Mouse (Mus musculus) T-helper 2 cell (primary cell): Measurements from ENCODE around the gene Pfdn6.

ENCODE experiments used
- in situ Hi-C: fragments of 300-600 bp; cut with MboI, MseI; formaldehyde crosslinking; loops from one replicate; pipeline ENCODE4 v1.15.1; 2025; ENCODE audit warnings: high pct_unique_total_duplicates

The Pfdn6 gene

GRCm38 (mm10) chr17:33940206-33940805 lies at the start of gene Pfdn6, which contains the start of gene Wdr46:
Gene Pfdn6 (minus strand): TSS chr17:33940343.
Gene Wdr46 (plus strand): TSS chr17:33940660.
- in situ Hi-C loops: no loop called here

- in situ Hi-C loops: loop anchor here (25.0 kb wide), 1 partner anchor 1455 kb away; the partner anchor contains the start of gene H2-Q7
Observed at GRCm38 (mm10) chr17:33982136-33982535, 42.0 kb upstream of the Pfdn6 start.

GRCm38 (mm10) chr17:33981192-33981909 lies 41.2 kb upstream of the Pfdn6 start:
- in situ Hi-C loops: loop anchor here (25.0 kb wide), 1 partner anchor 1456 kb away; the partner anchor contains the start of gene H2-Q7

GRCm38 (mm10) chr17:33980181-33981035 lies 40.3 kb upstream of the Pfdn6 start:
- in situ Hi-C loops: loop anchor here (25.0 kb wide), 1 partner anchor 1457 kb away; the partner anchor contains the start of gene H2-Q7

- in situ Hi-C loops: loop anchor here (25.0 kb wide), 1 partner anchor 1458 kb away; the partner anchor contains the start of gene H2-Q7
Observed at GRCm38 (mm10) chr17:33979512-33980050, 39.4 kb upstream of the Pfdn6 start.

GRCm38 (mm10) chr17:33978631-33979031 lies 38.5 kb upstream of the Pfdn6 start:
- in situ Hi-C loops: loop anchor here (25.0 kb wide), 1 partner anchor 1459 kb away; the partner anchor contains the start of gene H2-Q7

GRCm38 (mm10) chr17:33977861-33978557 lies 37.9 kb upstream of the Pfdn6 start:
- in situ Hi-C loops: loop anchor here (25.0 kb wide), 1 partner anchor 1459 kb away; the partner anchor contains the start of gene H2-Q7

- in situ Hi-C loops: no loop called here
Observed at GRCm38 (mm10) chr17:33973572-33973971, 33.4 kb upstream of the Pfdn6 start.

GRCm38 (mm10) chr17:33972691-33973090 lies 32.5 kb upstream of the Pfdn6 start:
- in situ Hi-C loops: no loop called here

GRCm38 (mm10) chr17:33969394-33969793 lies 29.3 kb upstream of the Pfdn6 start:
- in situ Hi-C loops: loop anchor here (5.0 kb wide), 1 partner anchor 53 kb away; the partner anchor contains the start of gene Ring1

GRCm38 (mm10) chr17:33968927-33969326 lies 28.8 kb upstream of the Pfdn6 start:
- in situ Hi-C loops: loop anchor here (5.0 kb wide), 1 partner anchor 53 kb away; the partner anchor contains the start of gene Ring1

- in situ Hi-C loops: loop anchor here (5.0 kb wide), 1 partner anchor 54 kb away; the partner anchor contains the start of gene Ring1
Observed at GRCm38 (mm10) chr17:33968489-33968888, 28.3 kb upstream of the Pfdn6 start.

- in situ Hi-C loops: loop anchor here (5.0 kb wide), 1 partner anchor 56 kb away; the partner anchor contains the start of gene Ring1
Observed at GRCm38 (mm10) chr17:33965846-33966550, 25.9 kb upstream of the Pfdn6 start.

GRCm38 (mm10) chr17:33965082-33965845 lies 25.1 kb upstream of the Pfdn6 start:
- in situ Hi-C loops: loop anchor here (5.0 kb wide), 1 partner anchor 57 kb away; the partner anchor contains the start of gene Ring1

GRCm38 (mm10) chr17:33962876-33963275 lies 22.7 kb upstream of the Pfdn6 start:
- in situ Hi-C loops: no loop called here

GRCm38 (mm10) chr17:33959948-33960347 lies 19.8 kb upstream of the Pfdn6 start:
- in situ Hi-C loops: loop anchor here (10.0 kb wide), 1 partner anchor 235 kb away; the partner anchor contains the start of gene Psmb8

- in situ Hi-C loops: loop anchor here (10.0 kb wide), 1 partner anchor 236 kb away; the partner anchor contains the start of gene Psmb8
Observed at GRCm38 (mm10) chr17:33959135-33959534, 19.0 kb upstream of the Pfdn6 start.

GRCm38 (mm10) chr17:33958451-33958850 lies 18.3 kb upstream of the Pfdn6 start:
- in situ Hi-C loops: loop anchor here (10.0 kb wide), 1 partner anchor 236 kb away; the partner anchor contains the start of gene Psmb8
